Mouse (Mus musculus) heart, postnatal 0 days (tissue): ENCODE results near the gene Pafah1b3.

Experiments used
- CTCF ChIP-seq: IDR thresholded peaks from 2 replicates; pipeline ENCODE4 v1.5.1; 2016; ENCODE audit warnings: antibody characterized with exemption, control low read depth, low read depth
- EP300 ChIP-seq: IDR thresholded peaks from 2 replicates; pipeline ENCODE4 v1.6.1; 2016; ENCODE audit warnings: antibody characterized with exemption, low read depth

DNA sequence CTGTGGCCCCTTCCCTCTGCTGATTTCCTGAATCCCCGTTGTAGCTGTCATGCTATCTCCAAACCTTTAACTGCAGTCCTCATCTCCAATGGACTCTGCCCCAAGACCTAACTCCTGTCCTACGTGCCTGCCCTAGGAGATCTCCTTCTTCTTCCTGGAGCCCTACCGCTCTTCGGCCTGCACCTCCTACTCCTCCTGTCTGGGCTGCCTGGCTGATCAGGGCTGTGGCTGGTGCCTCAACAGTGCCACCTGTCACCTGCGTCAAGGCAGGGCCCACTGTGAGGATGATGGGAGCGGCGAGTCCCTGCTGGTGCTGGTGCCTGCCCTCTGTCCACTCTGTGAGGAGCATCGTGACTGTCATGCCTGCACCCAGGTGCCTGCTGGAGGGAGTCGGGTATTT lies 41.5 kb upstream of the Pafah1b3 start:
- TF ChIP-seq CTCF = no peak
- no peak for TF ChIP-seq EP300
